Mouse (Mus musculus) liver, postnatal 0 days (tissue): ENCODE results near the gene Tsr2. TPM values are rescaled to one million over a fixed set of nuclear protein-coding genes. Genes with fewer than 3 reads are reported as not detected.

ENCODE experiments used
- ATAC-seq: fragments of 200-750 bp; cut with Nextera tagmentation; 2 replicates; pipeline ENCODE4 v1.8.0; 2017; ENCODE audit warnings: mild to moderate bottlenecking, moderate library complexity
- DNase-seq: peaks from one replicate; pipeline ENCODE4 v3.0.0-alpha.2; 2016
- H3K27ac ChIP-seq: fragments of 300-500 bp; sonication (generic); 2 replicates; pipeline ENCODE4 v1.5.1; 2014; ENCODE audit warnings: antibody characterized with exemption, moderate library complexity, mild to moderate bottlenecking, low read depth
- H3K27me3 ChIP-seq: fragments of 300-500 bp; sonication (generic); 2 replicates; pipeline ENCODE4 v1.6.1; 2014; ENCODE audit warnings: low read length, control low read depth, mixed read lengths; ENCODE audit not compliant: insufficient read depth
- H3K36me3 ChIP-seq: fragments of 300-500 bp; sonication (generic); replicated peaks from 2 replicates; pipeline ENCODE4 v1.6.1; 2014; ENCODE audit warnings: mild to moderate bottlenecking, control low read depth, low read length, moderate library complexity, mixed read lengths; ENCODE audit not compliant: insufficient read depth
- H3K4me1 ChIP-seq: fragments of 300-500 bp; sonication (generic); 2 replicates; pipeline ENCODE4 v1.6.1; 2014; ENCODE audit warnings: antibody characterized with exemption, mild to moderate bottlenecking, control low read depth; ENCODE audit not compliant: insufficient read depth
- H3K4me2 ChIP-seq: fragments of 300-500 bp; sonication (generic); 2 replicates; pipeline ENCODE4 v1.6.1; 2014; ENCODE audit warnings: low read depth, mild to moderate bottlenecking, low read length, moderate library complexity, mixed read lengths
- H3K4me3 ChIP-seq: fragments of 300-500 bp; sonication (generic); 2 replicates; pipeline ENCODE4 v1.5.1; 2014; ENCODE audit warnings: low read depth, low read length
- H3K9ac ChIP-seq: fragments of 300-500 bp; sonication (generic); replicated peaks from 2 replicates; pipeline ENCODE4 v1.6.1; 2014; ENCODE audit warnings: mild to moderate bottlenecking, moderate library complexity
- H3K9me3 ChIP-seq: fragments of 300-500 bp; sonication (generic); 2 replicates; pipeline ENCODE4 v1.6.1; 2016; ENCODE audit warnings: mild to moderate bottlenecking, control low read depth, low read length, mixed read lengths
- CTCF ChIP-seq: sonication (generic); IDR thresholded peaks from 2 replicates; pipeline ENCODE4 v1.5.1; 2016; ENCODE audit warnings: antibody characterized with exemption, low read depth
- EP300 ChIP-seq: IDR thresholded peaks from 2 replicates; pipeline ENCODE4 v1.6.1; 2016; ENCODE audit warnings: antibody characterized with exemption, low read depth, mild to moderate bottlenecking
- WGBS: fragments of 180-500 bp; shearing (Covaris S2); extraction: QIAGEN DNeasy Blood & Tissue Kit; methylation state at CpG from one replicate; pipeline ENCODE4 v1.1.7; 2014; ENCODE audit not compliant: insufficient replicate concordance; 5-methylcytosine and 5-hydroxymethylcytosine counted together
- polyA plus RNA-seq: library from polyadenylated mRNA; unstranded; fragments of >200 nt; fragmentation: Nextera tagmentation; extraction: Ambion mirVana; gene quantifications from 2 replicates; pipeline ENCODE4 v1.2.1, GENCODE M21; 2015

Tsr2 gene
- 9.4 and 9.9 TPM in 2 replicates for polyA plus RNA-seq

- Histone ChIP-seq H3K4me2 (peak within 1 kb of the TSS; percentile 75), H3K9me3 (no peaks in the 10 kb centered on the region), H3K4me3 (peak within 1 kb of the TSS; percentile 66), H3K9ac (peak within 1 kb of the TSS; percentile 65), H3K36me3 (no peaks in the 10 kb centered on the region), H3K27ac (peak within 1 kb of the TSS; percentile 61), H3K4me1 (no peaks in the 10 kb centered on the region), H3K27me3 (no peaks in the 10 kb centered on the region)
- 19% methylated on average over 35 of the region's 35 CpGs for WGBS
- TF ChIP-seq EP300 (no peak), CTCF (peak; percentile 51)
- DNase-seq = peak; percentile 69
- peak; percentile 94 for ATAC-seq
Measured at GRCm38 (mm10) chrX:151096171-151097058, at the start of gene Tsr2. Tsr2 (minus strand) TSS chrX:151096543.

GRCm38 (mm10) chrX:151132785-151133184 lies 36.4 kb upstream of the Tsr2 start:
- Histone ChIP-seq H3K27me3 (no peaks in the 10 kb centered on the region), H3K4me3 (no peak overlapping the region), H3K4me1 (no peaks in the 10 kb centered on the region), H3K27ac (no peak overlapping the region), H3K36me3 (no peaks in the 10 kb centered on the region), H3K9ac (no peak overlapping the region), H3K4me2 (no peak overlapping the region), H3K9me3 (no peaks in the 10 kb centered on the region)
- 30% methylated on average over 10 of the region's 10 CpGs for WGBS
- ATAC-seq = no peak
- DNase-seq = no peak
- peak; percentile 45 for TF ChIP-seq CTCF
- TF ChIP-seq EP300 = no peak

GRCm38 (mm10) chrX:151130493-151130892 lies 34.1 kb upstream of the Tsr2 start:
- H3K9ac ChIP-seq = no peak overlapping the region
- TF ChIP-seq EP300 = no peak
- TF ChIP-seq CTCF = peak; percentile 39
- no peak overlapping the region for H3K27ac ChIP-seq
- ATAC-seq (no peak), DNase-seq (no peak)
- no peaks in the 10 kb centered on the region for H3K36me3 ChIP-seq
- no peaks in the 10 kb centered on the region for H3K27me3 ChIP-seq
- no peak overlapping the region for H3K4me2 ChIP-seq
- no peaks in the 10 kb centered on the region for H3K9me3 ChIP-seq
- no peaks in the 10 kb centered on the region for H3K4me1 ChIP-seq
- 68% methylated on average over 3 of the region's 3 CpGs for WGBS
- H3K4me3 ChIP-seq = no peak overlapping the region

GRCm38 (mm10) chrX:151123933-151124332 lies 27.6 kb upstream of the Tsr2 start:
- Histone ChIP-seq H3K9ac (no peak overlapping the region), H3K4me2 (no peak overlapping the region), H3K27ac (no peak overlapping the region), H3K4me1 (no peaks in the 10 kb centered on the region), H3K4me3 (no peak overlapping the region), H3K36me3 (no peaks in the 10 kb centered on the region), H3K27me3 (no peaks in the 10 kb centered on the region), H3K9me3 (no peaks in the 10 kb centered on the region)
- DNase-seq (no peak), ATAC-seq (no peak)
- WGBS = 63% methylated on average over 2 of the region's 2 CpGs
- TF ChIP-seq CTCF (no peak), EP300 (no peak)

- Histone ChIP-seq H3K9me3 (no peaks in the 10 kb centered on the region), H3K27ac (no peak overlapping the region), H3K9ac (no peak overlapping the region), H3K4me2 (no peak overlapping the region), H3K4me1 (no peaks in the 10 kb centered on the region), H3K4me3 (no peak overlapping the region), H3K27me3 (no peaks in the 10 kb centered on the region), H3K36me3 (no peaks in the 10 kb centered on the region)
- TF ChIP-seq EP300 (no peak), CTCF (peak; percentile 51)
- WGBS = 9% methylated on average over 2 of the region's 2 CpGs
- DNase-seq (no peak), ATAC-seq (no peak)
Measured at GRCm38 (mm10) chrX:151117432-151117831, 21.1 kb upstream of the Tsr2 start.

GRCm38 (mm10) chrX:151116795-151117194 lies 20.5 kb upstream of the Tsr2 start:
- Histone ChIP-seq H3K4me2 (no peak overlapping the region), H3K4me3 (no peak overlapping the region), H3K9me3 (no peaks in the 10 kb centered on the region), H3K27me3 (no peaks in the 10 kb centered on the region), H3K36me3 (no peaks in the 10 kb centered on the region), H3K4me1 (no peaks in the 10 kb centered on the region), H3K9ac (no peak overlapping the region), H3K27ac (no peak overlapping the region)
- TF ChIP-seq EP300 = no peak
- TF ChIP-seq CTCF = peak; percentile 67
- ATAC-seq (peak; percentile 50; the same call in 1 of the 2 replicates), DNase-seq (peak; percentile 16)
- 13% methylated on average over 7 of the region's 7 CpGs for WGBS
